Mouse (Mus musculus) spleen, adult 12 weeks (tissue): ENCODE measurements around the gene Nr2f6.
"Not testable (repeated sequence)": the region's sequence is repeated elsewhere in the genome, so short reads cannot be mapped to it uniquely, and the experiment has no call there.

ENCODE experiments used
- DNase-seq: peaks from one replicate; pipeline ENCODE4 v3.0.0; 2022; ENCODE audit warnings: low spot score

Gene Nr2f6

DNA sequence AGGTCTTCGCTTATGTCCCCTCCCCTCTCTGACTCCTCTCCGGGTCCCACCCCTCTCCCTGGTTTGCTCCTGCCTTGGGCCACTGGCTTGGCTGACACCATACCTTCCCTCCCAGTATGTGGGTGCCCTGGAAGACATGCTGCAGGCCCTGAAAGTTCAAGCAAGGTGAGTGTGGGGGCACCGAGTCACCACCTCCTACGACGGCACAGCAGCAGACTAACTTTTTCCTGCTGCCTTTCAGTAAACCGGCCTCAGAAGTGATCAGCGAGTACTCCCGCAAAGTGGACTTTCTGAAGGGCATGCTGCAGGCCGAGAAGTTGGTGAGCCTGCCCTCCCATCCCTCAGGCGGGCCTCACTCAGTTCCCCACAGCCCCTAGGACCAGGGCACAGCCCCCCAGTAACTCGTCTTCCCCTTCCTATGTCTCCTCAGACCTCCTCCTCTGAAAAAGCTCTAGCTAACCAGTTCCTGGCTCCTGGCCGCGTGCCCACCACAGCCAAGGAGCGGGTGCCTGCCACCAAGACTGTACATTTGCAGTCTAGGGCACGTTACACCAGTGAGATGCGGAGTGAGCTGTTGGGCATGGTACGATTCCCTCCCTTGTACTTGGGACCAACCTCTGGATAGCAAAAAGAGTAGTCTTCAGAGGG, 14.1 kb downstream of the Nr2f6 start:
- no peak for DNase-seq

DNA sequence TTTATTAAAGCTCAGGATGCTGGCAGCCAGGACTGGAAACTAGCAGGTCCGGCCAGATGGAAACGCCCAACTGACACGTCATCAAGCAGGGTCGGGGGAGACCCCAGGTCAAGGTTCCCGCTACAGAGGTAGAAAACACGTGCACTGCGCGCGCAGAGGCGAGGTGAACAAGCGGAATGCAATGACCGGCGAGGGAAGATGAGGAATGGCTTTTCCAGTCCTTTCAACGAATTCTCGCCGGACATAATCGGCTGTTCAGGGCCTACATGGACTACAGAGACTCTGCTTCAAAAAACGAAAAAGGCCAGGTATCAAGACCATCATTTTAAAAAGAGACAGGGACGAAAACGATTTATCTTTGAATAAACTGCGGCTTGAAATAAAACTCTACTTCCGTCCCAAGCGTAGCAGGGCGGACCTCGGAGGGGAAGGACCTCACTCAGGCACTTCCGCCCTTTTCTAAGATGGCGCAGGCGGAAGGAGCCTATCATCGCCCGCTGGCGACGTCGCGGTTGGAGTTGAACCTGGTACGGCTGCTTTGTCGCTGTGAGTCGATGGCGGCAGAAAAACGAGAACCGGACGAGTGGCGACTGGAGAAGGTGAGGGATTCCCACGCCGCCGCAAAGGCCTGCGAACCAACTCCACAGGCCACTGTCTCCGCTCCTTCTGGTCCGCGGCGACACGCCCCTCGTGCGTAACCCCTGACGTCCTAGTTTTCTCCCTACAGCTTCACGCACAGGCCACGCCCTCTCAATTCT, 14.8 kb downstream of the Nr2f6 start, which contains the start of gene Use1:
Gene Use1, plus strand, starts transcription at position 78 of the 758 bp plus-strand sequence.
- peak; percentile 85 for DNase-seq

DNA sequence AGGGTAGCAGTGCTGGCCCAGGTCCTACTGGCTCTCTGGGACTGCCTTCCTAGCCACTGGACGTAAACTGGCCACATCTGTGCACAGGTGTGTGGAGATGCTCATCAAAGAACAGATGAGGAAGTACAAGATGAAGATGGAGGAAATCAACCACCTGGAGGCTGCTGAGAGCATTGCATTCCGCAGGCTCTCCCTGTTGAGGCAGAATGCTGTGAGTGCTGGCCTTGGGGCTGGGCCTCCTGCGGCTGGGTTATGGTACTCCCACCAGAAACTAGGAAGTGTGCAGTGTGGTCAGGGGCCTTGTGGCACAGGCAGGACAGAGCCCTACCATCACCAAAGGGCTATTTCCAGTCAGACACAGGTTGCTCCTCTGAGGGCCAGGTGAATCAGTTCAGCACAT, 23.7 kb downstream of the Nr2f6 start:
- no peak for DNase-seq

DNA sequence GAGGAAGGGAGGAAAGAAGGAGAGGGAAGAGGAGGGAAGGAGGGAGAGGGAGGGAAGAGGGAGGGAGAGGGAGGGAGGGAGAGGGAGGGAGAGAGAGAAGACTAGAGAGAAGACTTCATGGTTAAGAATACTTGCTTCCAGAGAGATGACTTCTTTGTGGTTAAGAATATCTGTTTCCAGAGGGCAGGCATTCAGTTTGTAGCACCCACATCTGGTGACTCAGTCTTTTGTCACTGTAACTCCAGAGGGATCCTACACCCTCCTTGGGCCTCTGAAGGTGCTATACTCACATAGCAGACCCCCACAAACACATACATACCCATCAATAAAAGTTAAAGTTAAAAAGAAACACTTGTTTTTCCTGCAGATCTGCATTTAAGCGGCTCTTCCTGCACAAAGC, 30.2 kb downstream of the Nr2f6 start:
- DNase-seq = no peak

DNA sequence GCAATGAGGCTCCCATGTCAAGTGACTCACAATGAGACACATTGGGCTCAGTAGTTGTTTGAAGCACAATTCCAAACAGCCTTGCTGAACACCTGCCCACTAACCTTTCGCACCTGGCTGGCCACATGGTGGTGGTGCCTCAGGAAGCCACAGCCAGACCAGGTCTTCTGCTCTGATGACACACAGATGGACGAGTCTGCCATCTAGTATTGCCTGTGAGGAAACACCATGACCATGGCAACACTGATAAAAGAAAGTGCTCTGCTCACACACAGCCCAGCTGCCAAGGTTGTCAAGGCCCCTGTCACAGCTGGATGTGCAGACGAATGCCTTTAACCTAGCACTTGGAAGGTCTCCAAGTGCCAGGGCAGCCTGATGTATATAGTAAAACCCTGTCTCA, 30.6 kb downstream of the Nr2f6 start:
- no peak for DNase-seq

DNA sequence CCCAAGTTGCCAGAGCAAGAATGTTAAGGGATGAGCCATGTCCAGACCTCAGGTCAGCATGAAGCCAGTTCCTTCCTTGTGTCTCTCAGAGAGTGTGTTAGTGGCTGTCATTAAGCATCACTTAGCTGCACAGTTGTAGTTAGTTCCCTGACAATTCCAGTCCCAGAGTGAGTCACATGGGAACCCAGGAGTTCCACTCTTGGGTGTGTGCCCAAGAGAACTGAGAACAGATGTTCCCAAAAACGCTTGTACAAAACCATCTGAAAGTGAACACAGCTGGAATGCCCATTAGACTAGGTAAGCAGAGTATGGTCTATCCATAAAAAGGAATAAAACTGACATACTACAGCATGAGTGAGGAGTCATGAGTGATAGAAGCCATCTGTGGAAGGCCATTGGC, 35.2 kb downstream of the Nr2f6 start:
- DNase-seq = no peak

DNA sequence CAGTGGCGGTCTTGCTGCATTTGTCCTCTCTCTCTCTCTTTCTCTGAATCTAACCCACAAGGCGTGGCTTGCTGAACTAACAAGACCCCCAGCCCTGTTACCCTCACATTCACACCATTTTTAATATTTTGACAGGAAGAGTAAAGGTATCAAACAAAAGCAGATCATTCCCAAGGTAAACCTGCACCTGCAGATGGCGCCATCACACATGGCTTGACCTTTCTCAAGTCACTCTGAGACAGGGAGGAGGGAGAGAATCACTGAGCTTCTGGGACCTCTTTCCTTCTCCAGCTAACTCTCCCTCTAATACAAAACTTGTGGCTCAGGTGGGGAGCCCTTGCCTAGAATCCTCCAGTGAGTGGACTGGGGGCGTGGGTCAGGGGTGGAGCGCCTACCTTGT, 41.1 kb downstream of the Nr2f6 start:
- peak; percentile 18 for DNase-seq

DNA sequence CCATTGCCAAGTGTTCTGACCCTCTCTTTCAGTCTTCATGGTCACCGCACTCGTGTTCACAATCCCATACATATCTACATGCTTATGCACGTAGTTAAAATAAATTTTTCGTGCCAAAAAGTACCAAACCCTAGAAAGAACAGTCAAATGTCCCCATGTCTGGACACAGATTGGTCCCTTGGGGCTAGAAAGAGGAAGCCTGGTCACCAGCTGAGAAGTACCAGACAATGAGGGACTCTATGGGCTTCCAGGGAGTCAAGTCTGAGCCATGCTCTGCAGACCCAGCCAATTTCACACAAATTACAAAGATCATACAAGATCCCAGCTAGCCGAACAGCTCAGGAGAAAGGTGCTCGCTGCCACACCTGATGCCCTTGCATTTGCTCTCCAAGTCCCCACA, 43.9 kb downstream of the Nr2f6 start:
- DNase-seq = not testable (repeated sequence)

DNA sequence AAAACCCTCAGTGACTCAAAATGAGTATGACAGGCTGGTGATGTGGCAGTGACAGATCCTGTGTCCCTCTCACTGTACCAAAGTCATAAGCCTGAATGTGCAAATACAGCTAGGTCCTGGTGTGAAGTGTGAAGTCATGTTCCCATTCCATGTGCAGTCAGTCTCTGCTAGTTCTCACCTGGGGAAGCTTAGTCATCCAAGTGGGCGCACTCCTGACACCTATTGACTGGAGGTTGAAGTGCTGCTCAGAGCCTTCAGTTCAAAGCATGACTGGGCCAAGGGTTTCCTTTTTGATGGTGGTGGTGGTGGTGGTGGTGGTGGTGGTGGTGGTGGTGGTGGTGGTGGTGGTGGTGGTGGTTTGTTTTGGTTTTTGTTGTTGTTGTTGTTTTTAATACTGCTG, 56.9 kb downstream of the Nr2f6 start:
- no peak for DNase-seq
